Mouse (Mus musculus) testis, adult 2 months (tissue): Measurements from ENCODE around the gene Gm5737.

Experiments used
- CTCF ChIP-seq: fragments of 200-500 bp; IDR thresholded peaks from 2 replicates; pipeline ENCODE4 v1.5.1; 2012; ENCODE audit warnings: low read depth, mild to moderate bottlenecking, inconsistent platforms, low read length, moderate library complexity; ENCODE audit not compliant: control insufficient read depth, insufficient read depth, insufficient replicate concordance
- POLR2A ChIP-seq: fragments of 200-500 bp; IDR thresholded peaks from 2 replicates; pipeline ENCODE4 v1.6.1; 2012; ENCODE audit warnings: low read depth, mild to moderate bottlenecking, inconsistent platforms, low read length, moderate library complexity; ENCODE audit not compliant: control insufficient read depth

- TF ChIP-seq POLR2A (no peak), CTCF (no peak)
Observed at GRCm38 (mm10) chr7:120809705-120810104, 2.5 kb upstream of the Gm5737 start.
